Mouse (Mus musculus): ENCODE data around the gene Grn. TPM values are rescaled to one million over a fixed set of nuclear protein-coding genes. Genes with fewer than 3 reads are reported as not detected.
A peak's percentile ranks its signal among the peaks of the same experiment; 100 is the strongest.

Gene Grn
- polyA plus RNA-seq, 1 experiment from 2014 or later = 172 TPM

DNA sequence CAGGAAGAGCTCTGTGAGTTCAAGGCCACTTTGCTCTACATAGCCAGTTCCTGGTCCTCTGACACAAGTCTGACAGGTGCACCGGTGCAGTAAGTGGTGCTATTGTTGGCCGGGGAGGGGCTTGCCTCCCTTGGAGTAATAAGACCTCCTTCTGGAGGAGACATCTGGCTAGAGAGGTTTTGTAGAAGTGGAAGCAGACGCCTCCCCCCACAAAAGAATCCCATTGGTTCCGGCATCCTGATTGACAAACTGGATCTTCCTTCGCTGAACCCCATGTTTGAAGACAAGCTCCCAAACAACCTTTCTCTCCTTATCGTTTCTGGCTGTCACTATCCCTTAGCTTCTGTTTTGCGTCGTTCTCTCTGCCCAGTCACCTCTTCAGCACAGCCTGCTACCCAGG lies 18.2 kb downstream of the Grn start:
- Histone ChIP-seq H3K36me3 (peaks cover 6% of the 10 kb centered on the region; the same call in 1 of the 2 replicates), H3K9me3 (replicated peaks) (no peaks in the 10 kb centered on the region), H3K27me3 (peaks cover 3% of the 10 kb centered on the region; the same call in 1 of the 2 replicates), H3K9ac (no peak overlapping the region), H3K4me1 (peaks cover 64% of the 10 kb centered on the region), H3K4me3 (replicated peaks) (no peak overlapping the region; the same call in 1 of the 2 replicates), H3K27ac (peak overlapping the region; percentile 96), H3K4me2 (peak overlapping the region; percentile 90)
- WGBS = 17% methylated on average over 8 of the region's 8 CpGs
- no peak for ATAC-seq (replicated peaks; ENCODE audit: low FRiP score)

DNA sequence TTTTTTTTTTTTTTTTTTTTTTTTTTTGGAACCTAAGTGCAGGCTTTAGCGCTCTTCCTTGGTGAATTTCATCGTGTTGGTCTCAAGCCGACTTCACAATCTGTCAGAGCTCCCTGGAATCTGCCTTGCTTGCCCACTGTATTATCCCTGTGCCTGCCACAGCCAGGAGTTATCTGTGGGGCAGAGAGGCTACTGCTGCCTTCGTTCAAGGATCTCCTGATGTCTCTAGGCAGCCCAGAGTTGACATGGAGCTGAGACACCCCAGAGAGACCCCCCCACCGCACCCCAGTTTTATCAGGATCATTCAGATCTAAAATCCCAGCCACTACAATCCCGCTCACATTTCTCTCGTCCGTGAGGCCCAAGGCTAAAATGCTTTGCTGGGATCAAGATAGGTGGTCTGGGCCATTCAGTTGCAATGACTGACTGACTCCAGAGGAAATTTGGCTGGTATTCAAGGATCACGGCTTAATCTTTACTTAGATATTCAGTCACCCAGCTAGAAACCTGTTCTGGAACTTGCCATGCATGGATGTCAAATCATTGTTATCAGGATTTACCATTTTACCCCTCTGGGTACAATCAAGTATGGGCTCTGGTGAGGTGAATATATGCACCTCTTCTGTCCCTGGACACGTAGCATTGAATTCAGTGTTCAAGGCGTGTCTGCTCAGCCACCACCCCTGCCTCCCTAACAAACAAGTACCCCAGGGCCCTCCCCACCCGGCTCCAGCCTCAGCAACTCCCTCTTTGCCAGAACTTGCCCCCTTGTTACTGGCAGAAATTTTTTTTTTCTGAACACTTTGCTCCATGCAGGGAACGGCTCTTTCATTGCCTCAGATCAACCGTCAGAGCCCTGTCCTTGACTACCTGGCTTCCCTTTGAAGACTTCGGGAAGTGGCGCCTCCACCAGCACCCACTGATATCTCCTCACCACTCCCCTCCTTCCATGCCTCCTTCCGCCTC lies 19.2 kb downstream of the Grn start:
- no peak overlapping the region for H3K9ac ChIP-seq
- peaks cover 67% of the 10 kb centered on the region for H3K4me1 ChIP-seq
- peak overlapping the region; percentile 90; the same call in 1 of the 2 replicates for H3K4me2 ChIP-seq
- H3K27ac ChIP-seq = peak overlapping the region; percentile 96
- 44% methylated on average over 17 of the region's 17 CpGs for WGBS
- H3K4me3 ChIP-seq (replicated peaks) = no peak overlapping the region
- no peaks in the 10 kb centered on the region for H3K9me3 ChIP-seq (replicated peaks)
- H3K27me3 ChIP-seq = peaks cover 3% of the 10 kb centered on the region; the same call in 1 of the 2 replicates
- no peaks in the 10 kb centered on the region for H3K36me3 ChIP-seq
- ATAC-seq (replicated peaks; ENCODE audit: low FRiP score) = no peak

DNA sequence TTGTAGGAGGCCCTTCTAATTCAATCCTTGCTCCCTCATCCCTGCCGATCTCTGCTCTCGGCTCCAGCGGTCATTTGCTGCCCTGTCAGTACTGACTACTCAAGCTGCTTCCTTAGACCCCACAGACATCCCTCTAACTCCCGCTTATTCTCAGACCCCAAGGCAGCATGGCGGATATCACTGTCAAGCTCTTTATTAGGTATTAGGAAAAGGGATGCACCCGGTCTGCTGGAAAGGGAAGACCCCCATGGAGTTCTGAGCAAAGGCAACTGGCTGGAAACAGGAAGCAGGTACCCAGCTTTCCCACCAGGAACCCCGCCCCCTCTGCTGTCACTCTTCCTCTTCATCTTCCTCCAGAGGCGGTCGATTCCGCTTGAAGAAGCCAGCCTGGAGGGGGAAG lies 23.0 kb downstream of the Grn start:
- peaks cover 57% of the 10 kb centered on the region for H3K4me1 ChIP-seq
- no peak overlapping the region for H3K27ac ChIP-seq
- H3K36me3 ChIP-seq = no peaks in the 10 kb centered on the region
- no peak overlapping the region for H3K4me3 ChIP-seq (replicated peaks)
- ATAC-seq (replicated peaks; ENCODE audit: low FRiP score) = no peak
- H3K9me3 ChIP-seq (replicated peaks) = no peaks in the 10 kb centered on the region
- peaks cover 13% of the 10 kb centered on the region; the same call in 1 of the 2 replicates for H3K27me3 ChIP-seq
- WGBS = 16% methylated on average over 10 of the region's 10 CpGs
- H3K9ac ChIP-seq = no peak overlapping the region
- peak overlapping the region; percentile 28; the same call in 1 of the 2 replicates for H3K4me2 ChIP-seq

DNA sequence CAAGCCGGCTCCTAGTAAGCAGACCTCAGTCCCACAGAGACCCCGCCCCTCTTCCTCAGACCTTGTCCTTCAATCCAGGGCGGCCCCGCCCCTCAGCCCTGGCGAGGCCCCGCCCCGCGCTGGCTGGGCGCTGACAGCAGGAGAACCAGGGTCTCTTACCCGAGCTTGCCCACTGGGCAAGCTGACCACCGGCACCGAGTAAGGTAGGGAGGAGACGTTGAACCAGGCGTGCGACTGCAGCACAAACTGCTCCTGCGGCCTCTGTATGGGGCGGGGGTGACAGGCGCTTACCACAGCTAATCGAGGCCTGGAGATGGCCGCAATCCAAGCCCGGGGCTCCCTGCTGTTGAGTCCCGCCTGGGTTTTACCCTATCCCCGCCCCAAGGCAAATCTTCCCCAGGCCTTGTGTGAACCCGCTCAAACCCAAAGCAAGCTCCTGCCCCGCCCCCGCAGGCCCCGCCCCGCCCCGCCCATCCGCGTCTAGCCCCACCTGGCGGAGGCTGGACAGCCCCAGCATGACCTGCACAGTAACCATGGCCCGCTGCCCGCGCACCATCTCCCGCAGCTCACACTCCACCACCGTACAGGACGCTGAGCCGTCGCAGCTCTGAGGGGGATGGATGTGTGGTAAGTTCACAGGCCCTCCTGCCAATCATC lies 25.8 kb downstream of the Grn start:
- Histone ChIP-seq H3K4me1 (peaks cover 37% of the 10 kb centered on the region), H3K4me3 (replicated peaks) (peak overlapping the region; percentile 50), H3K9me3 (replicated peaks) (no peaks in the 10 kb centered on the region), H3K9ac (peak overlapping the region; percentile 36), H3K4me2 (peak overlapping the region; percentile 83), H3K36me3 (no peaks in the 10 kb centered on the region), H3K27me3 (peaks cover 13% of the 10 kb centered on the region; the same call in 1 of the 2 replicates), H3K27ac (peak overlapping the region; percentile 82)
- ATAC-seq (replicated peaks; ENCODE audit: low FRiP score) = peak; percentile 89
- WGBS = under 1% methylated on average over 39 of the region's 40 CpGs

DNA sequence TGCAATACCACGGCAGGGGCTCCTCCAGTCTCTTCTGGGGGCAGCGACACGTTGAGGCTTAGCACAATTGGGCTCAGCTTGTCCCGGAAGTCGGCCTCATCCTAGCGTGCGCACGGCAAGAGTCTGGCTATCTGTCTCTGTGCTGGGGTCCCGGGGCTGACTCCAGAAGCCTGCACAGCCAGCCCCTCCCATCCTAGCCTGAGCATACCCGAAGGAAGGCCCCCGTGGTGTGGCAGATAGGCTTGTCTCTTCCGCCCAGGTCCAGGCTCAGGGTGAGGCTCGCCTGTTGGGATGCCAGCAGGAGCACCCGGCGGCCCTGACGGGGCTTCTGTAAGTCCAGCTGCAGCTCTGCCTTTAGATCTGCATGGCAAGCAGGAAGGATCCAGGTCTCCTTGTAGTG lies 30.4 kb downstream of the Grn start:
- Histone ChIP-seq H3K4me1 (peaks cover 14% of the 10 kb centered on the region), H3K36me3 (no peaks in the 10 kb centered on the region), H3K4me2 (no peak overlapping the region), H3K4me3 (replicated peaks) (no peak overlapping the region), H3K9ac (no peak overlapping the region), H3K27me3 (peaks cover 11% of the 10 kb centered on the region; the same call in 1 of the 2 replicates), H3K9me3 (replicated peaks) (no peaks in the 10 kb centered on the region), H3K27ac (no peak overlapping the region)
- ATAC-seq (replicated peaks; ENCODE audit: low FRiP score) = no peak
- WGBS = 65% methylated on average over 16 of the region's 16 CpGs

DNA sequence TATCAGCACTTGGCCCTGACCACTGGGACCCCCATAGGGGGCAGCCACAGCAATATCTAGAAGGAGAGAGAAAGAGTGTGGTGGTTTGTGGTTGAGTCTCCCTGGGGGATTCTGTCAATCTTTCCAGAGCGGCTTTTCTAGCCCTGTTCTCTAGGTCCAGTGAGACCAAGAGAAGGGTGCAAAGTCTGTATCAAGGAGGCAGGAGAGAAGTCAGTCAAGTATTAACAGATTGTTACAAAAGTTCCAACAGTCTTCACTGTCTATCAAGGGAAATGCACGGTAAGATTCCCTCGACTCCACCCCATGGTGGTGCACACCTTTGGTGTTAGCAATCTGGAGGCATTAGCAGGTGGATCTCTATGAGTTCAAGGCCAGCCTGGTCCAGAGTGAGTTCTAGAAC lies 31.6 kb downstream of the Grn start:
- peaks cover 17% of the 10 kb centered on the region for H3K4me1 ChIP-seq
- no peaks in the 10 kb centered on the region for H3K9me3 ChIP-seq (replicated peaks)
- H3K36me3 ChIP-seq = no peaks in the 10 kb centered on the region
- no peak for ATAC-seq (replicated peaks; ENCODE audit: low FRiP score)
- 78% methylated on average over 3 of the region's 3 CpGs for WGBS
- no peak overlapping the region for H3K9ac ChIP-seq
- H3K27ac ChIP-seq = no peak overlapping the region
- no peak overlapping the region for H3K4me2 ChIP-seq
- no peak overlapping the region for H3K4me3 ChIP-seq (replicated peaks)
- H3K27me3 ChIP-seq = peaks cover 12% of the 10 kb centered on the region; the same call in 1 of the 2 replicates

DNA sequence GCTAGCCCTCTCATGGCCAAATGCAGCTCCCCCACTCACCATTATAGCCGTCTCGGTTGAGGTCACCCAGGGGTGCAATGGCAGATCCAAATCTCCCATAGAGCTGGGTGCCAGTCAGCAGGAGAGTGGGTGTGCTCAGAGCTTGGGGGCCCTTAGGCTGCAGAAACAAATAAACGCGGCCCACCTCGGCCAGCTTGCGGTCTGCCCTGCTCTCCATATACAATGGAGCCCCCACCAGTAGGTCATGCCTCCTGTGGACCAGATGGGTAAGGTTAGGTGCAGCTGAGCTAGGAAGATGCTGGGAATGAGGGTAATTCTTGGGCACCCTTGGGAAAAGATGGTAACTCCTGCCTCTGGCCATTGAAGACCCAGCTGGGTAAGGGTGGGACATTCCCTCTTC lies 34.8 kb downstream of the Grn start:
- H3K4me2 ChIP-seq = no peak overlapping the region
- no peaks in the 10 kb centered on the region for H3K9me3 ChIP-seq (replicated peaks)
- no peak for ATAC-seq (replicated peaks; ENCODE audit: low FRiP score)
- peaks cover 25% of the 10 kb centered on the region for H3K4me1 ChIP-seq
- WGBS = 90% methylated on average over 6 of the region's 6 CpGs
- no peak overlapping the region for H3K4me3 ChIP-seq (replicated peaks)
- H3K27me3 ChIP-seq = 0 out of 2 replicates have a peak, but pooled peaks cover 3% of the 10 kb centered on the region
- no peak overlapping the region for H3K9ac ChIP-seq
- H3K36me3 ChIP-seq = no peaks in the 10 kb centered on the region
- H3K27ac ChIP-seq = no peak overlapping the region

DNA sequence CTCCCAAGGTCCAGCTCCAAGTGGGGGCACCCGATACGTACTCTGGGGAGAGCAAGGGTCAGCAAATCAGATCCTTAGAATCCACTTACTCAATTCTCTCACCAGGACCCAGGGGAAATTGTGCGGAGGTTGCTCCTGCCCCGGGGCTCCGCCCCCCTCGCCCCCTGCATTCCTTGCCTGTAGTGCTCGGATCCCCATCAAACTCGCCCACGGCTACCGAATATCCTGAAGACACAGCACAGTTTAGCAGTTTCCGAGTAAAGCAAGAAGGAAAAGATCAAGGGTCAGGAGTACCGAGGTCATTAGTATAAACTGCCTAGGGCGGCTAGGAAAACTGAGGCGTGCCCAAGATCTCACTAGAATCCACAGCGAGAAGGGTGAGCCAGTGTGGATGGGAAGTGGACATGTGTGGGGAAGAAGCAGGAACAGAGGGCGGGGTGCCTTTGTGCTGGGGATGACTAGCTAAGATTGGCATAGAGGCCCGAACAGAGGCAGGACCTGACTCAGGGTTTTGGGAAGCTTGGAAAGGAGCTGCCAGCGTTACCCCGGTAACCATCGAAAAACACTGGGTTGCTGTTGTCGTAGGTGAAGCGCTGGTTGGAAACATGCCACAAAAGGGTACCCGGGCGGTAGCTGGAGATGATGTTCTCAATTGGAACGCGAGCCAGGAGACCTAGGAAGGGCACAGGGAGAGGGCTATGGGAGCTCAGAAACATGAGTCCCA lies 35.8 kb downstream of the Grn start:
- WGBS = 10% methylated on average over 26 of the region's 26 CpGs
- ATAC-seq (replicated peaks; ENCODE audit: low FRiP score) = no peak
- H3K4me1 ChIP-seq = peaks cover 25% of the 10 kb centered on the region
- no peak overlapping the region for H3K27ac ChIP-seq
- no peaks in the 10 kb centered on the region for H3K9me3 ChIP-seq (replicated peaks)
- H3K4me3 ChIP-seq (replicated peaks) = peak overlapping the region; percentile 19
- H3K27me3 ChIP-seq = 0 out of 2 replicates have a peak, but pooled peaks cover 3% of the 10 kb centered on the region
- 0 out of 2 replicates have a peak overlapping the region, but pooled peaks have one; percentile 12 for H3K9ac ChIP-seq
- H3K36me3 ChIP-seq = no peaks in the 10 kb centered on the region
- H3K4me2 ChIP-seq = peak overlapping the region; percentile 95

DNA sequence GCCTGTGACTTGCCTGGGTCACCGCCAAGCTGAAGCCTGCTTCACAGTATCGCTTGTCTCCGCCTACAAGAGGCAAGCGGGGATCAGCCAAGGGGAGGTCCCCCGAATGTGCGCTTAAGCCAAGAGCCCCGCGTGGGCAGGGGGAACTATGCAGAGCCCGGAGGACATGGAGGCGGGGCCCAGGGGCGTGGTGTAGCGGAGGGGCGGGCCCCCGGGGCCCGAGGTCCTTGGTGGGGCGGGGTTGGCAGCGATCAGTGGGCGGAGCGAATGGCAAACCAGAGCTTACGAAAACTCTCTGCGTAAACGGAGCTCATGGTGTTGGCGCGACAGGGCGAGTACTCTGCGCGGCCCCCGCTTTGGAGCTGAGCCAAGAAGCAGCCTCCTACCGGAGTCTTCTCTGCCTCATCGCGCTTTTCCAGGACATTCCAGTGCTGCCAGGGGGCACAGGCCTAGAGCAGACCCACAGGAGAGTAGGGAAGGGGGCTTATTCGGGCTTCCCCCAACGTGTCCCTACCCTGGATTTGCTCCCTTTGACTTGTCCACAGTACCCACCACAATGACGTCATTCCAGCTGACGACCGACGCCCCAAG lies 37.0 kb downstream of the Grn start:
- no peaks in the 10 kb centered on the region for H3K36me3 ChIP-seq
- H3K4me1 ChIP-seq = peaks cover 25% of the 10 kb centered on the region
- H3K4me3 ChIP-seq (replicated peaks) = peak overlapping the region; percentile 50
- peak overlapping the region; percentile 74 for H3K27ac ChIP-seq
- H3K9me3 ChIP-seq (replicated peaks) = no peaks in the 10 kb centered on the region
- H3K27me3 ChIP-seq = 0 out of 2 replicates have a peak, but pooled peaks cover 3% of the 10 kb centered on the region
- peak overlapping the region; percentile 95 for H3K4me2 ChIP-seq
- peak overlapping the region; percentile 54 for H3K9ac ChIP-seq
- under 1% methylated on average over 37 of the region's 37 CpGs for WGBS
- ATAC-seq (replicated peaks; ENCODE audit: low FRiP score) = peak; percentile 94

DNA sequence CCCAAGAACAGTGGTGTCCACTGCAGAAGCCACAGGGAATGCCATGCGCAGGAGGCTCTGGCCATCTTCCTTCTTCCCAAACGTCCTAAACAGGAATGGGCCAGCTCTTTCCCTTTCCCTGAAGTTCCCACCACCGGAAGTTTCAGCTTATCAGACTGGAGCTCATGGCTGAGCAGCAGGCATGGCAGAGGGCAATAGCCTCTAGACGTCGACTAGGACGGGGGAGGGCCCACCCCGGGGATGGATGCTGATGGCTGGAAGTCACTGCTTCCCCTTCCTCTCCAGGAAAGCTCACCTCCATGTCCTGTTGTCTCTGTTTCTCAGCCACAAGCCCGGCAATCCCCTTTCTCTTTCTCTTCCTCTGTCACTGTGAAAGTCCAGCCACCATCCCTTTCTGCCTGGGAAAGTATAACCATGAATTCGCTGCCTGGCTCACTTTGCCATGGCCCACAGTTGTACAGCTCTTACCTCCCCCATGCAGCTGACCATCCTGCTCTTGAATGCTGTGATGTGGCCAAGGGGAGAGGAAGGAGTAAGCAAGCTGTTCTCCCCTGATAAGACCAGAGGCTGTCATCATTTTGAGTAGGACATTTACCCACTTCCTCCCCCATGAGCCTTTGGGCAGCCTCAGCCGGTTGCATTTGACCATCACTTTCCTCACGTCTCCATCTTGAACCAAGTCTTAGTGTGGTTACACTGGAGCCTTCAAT lies 39.7 kb downstream of the Grn start, which contains the start of gene Itga2b:
Gene Itga2b (minus strand): TSS at position 475 of the 710 bp plus-strand sequence.
- Histone ChIP-seq H3K4me2 (no peak within 1 kb of the TSS), H3K9ac (no peak within 1 kb of the TSS), H3K36me3 (peaks cover 6% of the 10 kb centered on the region; the same call in 1 of the 2 replicates), H3K4me3 (replicated peaks) (no peak within 1 kb of the TSS), H3K9me3 (replicated peaks) (no peaks in the 10 kb centered on the region), H3K27me3 (0 out of 2 replicates have a peak, but pooled peaks cover 3% of the 10 kb centered on the region), H3K27ac (no peak within 1 kb of the TSS), H3K4me1 (peaks cover 25% of the 10 kb centered on the region)
- WGBS = 58% methylated on average over 11 of the region's 11 CpGs
- no peak for ATAC-seq (replicated peaks; ENCODE audit: low FRiP score)

Data from kidney, embryonic 15.5 days (tissue).